Mouse (Mus musculus) heart, embryonic 15.5 days (tissue): ENCODE results near the gene Sez6l. TPM values are rescaled to one million over a fixed set of nuclear protein-coding genes. Genes with fewer than 3 reads are reported as not detected.

ENCODE experiments used
- ATAC-seq: fragments of 200-750 bp; cut with Nextera tagmentation; replicated peaks from 2 replicates; pipeline ENCODE4 v1.8.0; 2017; ENCODE audit warnings: low read depth, moderate TSS enrichment; ENCODE audit not compliant: insufficient number of reproducible peaks, insufficient read depth, low FRiP score
- H3K27ac ChIP-seq: fragments of 300-500 bp; sonication (generic); 2 replicates; pipeline ENCODE4 v1.5.1; 2015; ENCODE audit warnings: mild to moderate bottlenecking, inconsistent platforms
- H3K27me3 ChIP-seq: fragments of 300-500 bp; sonication (generic); 2 replicates; pipeline ENCODE4 v1.6.1; 2015; ENCODE audit warnings: inconsistent platforms
- H3K36me3 ChIP-seq: fragments of 300-500 bp; sonication (generic); 2 replicates; pipeline ENCODE4 v1.6.1; 2015; ENCODE audit warnings: mild to moderate bottlenecking, inconsistent platforms
- H3K4me1 ChIP-seq: fragments of 300-500 bp; sonication (generic); replicated peaks from 2 replicates; pipeline ENCODE4 v1.6.1; 2015; ENCODE audit warnings: inconsistent platforms
- H3K4me2 ChIP-seq: fragments of 300-500 bp; sonication (generic); 2 replicates; pipeline ENCODE4 v1.6.1; 2015; ENCODE audit warnings: inconsistent platforms, mild to moderate bottlenecking, moderate library complexity
- H3K4me3 ChIP-seq: fragments of 300-500 bp; sonication (generic); 2 replicates; pipeline ENCODE4 v1.5.1; 2015; ENCODE audit warnings: mild to moderate bottlenecking, inconsistent platforms
- H3K9ac ChIP-seq: fragments of 300-500 bp; sonication (generic); 2 replicates; pipeline ENCODE4 v1.6.1; 2015; ENCODE audit warnings: mild to moderate bottlenecking, inconsistent platforms
- H3K9me3 ChIP-seq: fragments of 300-500 bp; sonication (generic); replicated peaks from 2 replicates; pipeline ENCODE4 v1.6.1; 2016; ENCODE audit warnings: inconsistent platforms
- WGBS: fragments of 180-500 bp; shearing (Covaris S2); methylation state at CpG from one replicate; pipeline ENCODE4 v1.1.7; 2015; ENCODE audit warnings: mixed read lengths; 5-methylcytosine and 5-hydroxymethylcytosine counted together
- polyA plus RNA-seq: library from polyadenylated mRNA; unstranded; fragments of >200 nt; fragmentation: Nextera tagmentation; extraction: Ambion mirVana; gene quantifications from 2 replicates; pipeline ENCODE4 v1.2.1, GENCODE M21; 2015

The Sez6l gene
- polyA plus RNA-seq, 1 experiment from 2014 or later, result 0.33 TPM

GRCm38 (mm10) chr5:112488101-112488776 lies 88.7 kb downstream of the Sez6l start:
- H3K27me3 ChIP-seq, result peaks cover 49% of the 10 kb centered on the region
- no peak overlapping the region for H3K9ac ChIP-seq

GRCm38 (mm10) chr5:112487504-112487903 lies 89.5 kb downstream of the Sez6l start:
- Histone ChIP-seq H3K9me3 (no peaks in the 10 kb centered on the region), H3K9ac (no peak overlapping the region), H3K27me3 (peaks cover 56% of the 10 kb centered on the region), H3K36me3 (no peaks in the 10 kb centered on the region), H3K4me2 (no peak overlapping the region), H3K27ac (no peak overlapping the region), H3K4me3 (no peak overlapping the region), H3K4me1 (no peaks in the 10 kb centered on the region)
- ATAC-seq, result no peak
- WGBS, result 87% methylated on average over 1 of the region's 1 CpGs

More at GRCm38 (mm10) chr5:112488101-112488776, 88.7 kb downstream of the Sez6l start:
- Histone ChIP-seq H3K4me3 (no peak overlapping the region), H3K36me3 (no peaks in the 10 kb centered on the region), H3K4me1 (no peaks in the 10 kb centered on the region), H3K27ac (no peak overlapping the region), H3K4me2 (no peak overlapping the region), H3K9me3 (no peaks in the 10 kb centered on the region)
- no peak for ATAC-seq
- 66% methylated on average over 8 of the region's 8 CpGs for WGBS

GRCm38 (mm10) chr5:112486415-112486814 lies 90.6 kb downstream of the Sez6l start:
- Histone ChIP-seq H3K27me3 (peaks cover 58% of the 10 kb centered on the region), H3K27ac (no peak overlapping the region)
- 50% methylated on average over 5 of the region's 5 CpGs for WGBS

GRCm38 (mm10) chr5:112484924-112485715 lies 91.9 kb downstream of the Sez6l start:
- H3K4me2 ChIP-seq, result no peak overlapping the region
- H3K4me3 ChIP-seq, result no peak overlapping the region
- no peak overlapping the region for H3K9ac ChIP-seq
- ATAC-seq, result no peak
- no peaks in the 10 kb centered on the region for H3K4me1 ChIP-seq
- no peak overlapping the region for H3K27ac ChIP-seq
- no peaks in the 10 kb centered on the region for H3K36me3 ChIP-seq
- WGBS, result 33% methylated on average over 13 of the region's 13 CpGs
- H3K9me3 ChIP-seq, result no peaks in the 10 kb centered on the region
- peaks cover 69% of the 10 kb centered on the region for H3K27me3 ChIP-seq

More at GRCm38 (mm10) chr5:112486415-112486814, 90.6 kb downstream of the Sez6l start:
- ATAC-seq, result no peak
- no peak overlapping the region for H3K4me2 ChIP-seq
- no peaks in the 10 kb centered on the region for H3K9me3 ChIP-seq
- no peak overlapping the region for H3K4me3 ChIP-seq
- H3K4me1 ChIP-seq, result no peaks in the 10 kb centered on the region
- no peak overlapping the region for H3K9ac ChIP-seq
- no peaks in the 10 kb centered on the region for H3K36me3 ChIP-seq

GRCm38 (mm10) chr5:112483030-112483429 lies 94.0 kb downstream of the Sez6l start:
- H3K4me3 ChIP-seq, result no peak overlapping the region
- no peaks in the 10 kb centered on the region for H3K4me1 ChIP-seq
- peaks cover 79% of the 10 kb centered on the region for H3K27me3 ChIP-seq
- no peak overlapping the region for H3K27ac ChIP-seq
- ATAC-seq, result no peak
- H3K9me3 ChIP-seq, result no peaks in the 10 kb centered on the region
- H3K4me2 ChIP-seq, result no peak overlapping the region
- H3K36me3 ChIP-seq, result no peaks in the 10 kb centered on the region
- 72% methylated on average over 8 of the region's 8 CpGs for whole genome bisulfite sequencing
- no peak overlapping the region for H3K9ac ChIP-seq

GRCm38 (mm10) chr5:112482551-112482950 lies 94.4 kb downstream of the Sez6l start:
- Histone ChIP-seq H3K27ac (no peak overlapping the region), H3K4me3 (no peak overlapping the region), H3K4me2 (no peak overlapping the region), H3K36me3 (no peaks in the 10 kb centered on the region), H3K27me3 (peaks cover 80% of the 10 kb centered on the region), H3K4me1 (no peaks in the 10 kb centered on the region), H3K9ac (no peak overlapping the region), H3K9me3 (no peaks in the 10 kb centered on the region)
- ATAC-seq, result no peak
- 61% methylated on average over 13 of the region's 13 CpGs for WGBS

GRCm38 (mm10) chr5:112481946-112482410 lies 95.0 kb downstream of the Sez6l start:
- H3K36me3 ChIP-seq, result no peaks in the 10 kb centered on the region
- H3K27ac ChIP-seq, result no peak overlapping the region
- H3K4me3 ChIP-seq, result no peak overlapping the region
- ATAC-seq, result no peak
- H3K9ac ChIP-seq, result no peak overlapping the region
- H3K4me1 ChIP-seq, result no peaks in the 10 kb centered on the region
- no peak overlapping the region for H3K4me2 ChIP-seq
- H3K27me3 ChIP-seq, result peaks cover 82% of the 10 kb centered on the region
- no peaks in the 10 kb centered on the region for H3K9me3 ChIP-seq
- 27% methylated on average over 19 of the region's 19 CpGs for WGBS

GRCm38 (mm10) chr5:112473453-112473852 lies 103.5 kb downstream of the Sez6l start:
- H3K27me3 ChIP-seq, result peaks cover 53% of the 10 kb centered on the region
- ATAC-seq, result no peak
- WGBS, result 39% methylated on average over 6 of the region's 6 CpGs

GRCm38 (mm10) chr5:112470144-112470543 lies 106.8 kb downstream of the Sez6l start:
- no peak overlapping the region for H3K9ac ChIP-seq
- no peaks in the 10 kb centered on the region for H3K36me3 ChIP-seq
- no peaks in the 10 kb centered on the region for H3K9me3 ChIP-seq
- no peak overlapping the region for H3K27ac ChIP-seq
- no peak overlapping the region for H3K4me2 ChIP-seq
- WGBS, result 76% methylated on average over 6 of the region's 6 CpGs
- ATAC-seq, result no peak
- no peaks in the 10 kb centered on the region for H3K4me1 ChIP-seq
- H3K4me3 ChIP-seq, result no peak overlapping the region
- H3K27me3 ChIP-seq, result peaks cover 58% of the 10 kb centered on the region

More at GRCm38 (mm10) chr5:112473453-112473852, 103.5 kb downstream of the Sez6l start:
- no peaks in the 10 kb centered on the region for H3K36me3 ChIP-seq
- H3K4me2 ChIP-seq, result no peak overlapping the region
- no peaks in the 10 kb centered on the region for H3K9me3 ChIP-seq
- H3K4me1 ChIP-seq, result no peaks in the 10 kb centered on the region
- no peak overlapping the region for H3K9ac ChIP-seq
- no peak overlapping the region for H3K27ac ChIP-seq
- H3K4me3 ChIP-seq, result no peak overlapping the region

GRCm38 (mm10) chr5:112468986-112469581 lies 107.9 kb downstream of the Sez6l start:
- Histone ChIP-seq H3K9ac (no peak overlapping the region), H3K4me3 (no peak overlapping the region), H3K27me3 (peaks cover 59% of the 10 kb centered on the region), H3K27ac (no peak overlapping the region), H3K4me2 (no peak overlapping the region), H3K36me3 (no peaks in the 10 kb centered on the region), H3K4me1 (no peaks in the 10 kb centered on the region), H3K9me3 (no peaks in the 10 kb centered on the region)
- WGBS, result 75% methylated on average over 4 of the region's 4 CpGs
- ATAC-seq, result no peak

- H3K4me2 ChIP-seq, result no peak overlapping the region
- H3K4me1 ChIP-seq, result no peaks in the 10 kb centered on the region
- peaks cover 51% of the 10 kb centered on the region for H3K27me3 ChIP-seq
- no peaks in the 10 kb centered on the region for H3K36me3 ChIP-seq
- WGBS, result 57% methylated on average over 6 of the region's 6 CpGs
- no peak for ATAC-seq
- no peak overlapping the region for H3K4me3 ChIP-seq
- H3K9ac ChIP-seq, result no peak overlapping the region
- H3K27ac ChIP-seq, result no peak overlapping the region
- no peaks in the 10 kb centered on the region for H3K9me3 ChIP-seq
Measured at GRCm38 (mm10) chr5:112466331-112466730, 110.7 kb downstream of the Sez6l start.
